22 mouse cellular contexts compared by ENCODE assay signal in the genomic region with DNA sequence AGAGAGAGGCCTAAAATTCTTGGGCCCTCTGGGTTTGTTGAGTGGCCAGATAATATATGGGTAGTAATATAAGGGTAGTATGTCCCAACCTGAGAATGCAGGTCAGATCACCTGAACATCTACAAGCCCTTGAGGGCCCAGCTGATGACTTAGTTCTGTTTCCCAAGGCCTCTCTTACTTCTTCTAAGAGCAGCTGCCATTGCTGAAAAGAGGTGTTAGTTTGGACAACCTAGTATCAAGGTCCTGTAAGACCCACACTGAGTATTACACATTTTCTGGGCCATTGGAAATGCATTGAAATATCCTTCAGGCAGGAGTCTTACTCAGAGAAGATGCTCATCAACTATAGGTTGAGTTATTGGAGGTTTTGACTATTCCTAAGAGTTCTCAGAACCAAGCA. TPM values are rescaled to one million over a fixed set of nuclear protein-coding genes. Genes with fewer than 3 reads are reported as not detected.
DNase-seq lines count a peak whose midpoint lies in the region; ATAC-seq and TF ChIP-seq lines count a peak whose summit lies in the region.
"Had no signal": no experiment of that assay in that cellular context is flagged by ENCODE, and none has a peak within 500 bp of the region (broad histone marks: within the 10 kb centered on the region; RNA-seq: fewer than 3 reads in every experiment).

No protein-coding gene starts in this region.

- ATAC-seq in kidney, embryonic 14.5 days (ENCODE audit: low FRiP score, low TSS enrichment), result no peak
- no peak for ATAC-seq in intestine, embryonic 15.5 days
- ATAC-seq in liver, embryonic 14.5 days (ENCODE audit: insufficient read depth), result no peak
- no peak for ATAC-seq in megakaryocyte, adult 5-6 weeks (ENCODE audit: poor library complexity, severe bottlenecking)
- ATAC-seq: hindbrain, postnatal 0 days had no signal

- no peaks in the 10 kb centered on the region for H3K27me3 ChIP-seq in kidney, adult 2 months (replicated peaks; ENCODE audit: control insufficient read depth, insufficient read depth, low read length)
- no peaks in the 10 kb centered on the region for H3K27me3 ChIP-seq in kidney, embryonic 14.5 days (ENCODE audit: control insufficient read depth, insufficient read depth, low read length)
- no peaks in the 10 kb centered on the region for H3K27me3 ChIP-seq in intestine, embryonic 15.5 days (replicated peaks)
- no peaks in the 10 kb centered on the region for H3K27me3 ChIP-seq in liver, embryonic 14.5 days (ENCODE audit: control insufficient read depth, insufficient read depth, low read length)
- H3K27me3 ChIP-seq in forebrain, embryonic 10.5 days (ENCODE audit: poor library complexity, severe bottlenecking), result no peaks in the 10 kb centered on the region
- H3K27me3 ChIP-seq: forebrain, embryonic 12.5 days; heart, embryonic 15.5 days had no signal

- DNase-seq in kidney, adult 2 months, result no peak
- peak; percentile 29 for DNase-seq in A20 (ENCODE audit: low read depth, low spot score)
- DNase-seq in liver, embryonic 14.5 days (ENCODE audit: low read depth in 3 of 3, low spot score in 3 of 3), result no peak
- no peak for DNase-seq in embryo, embryonic 10 days (ENCODE audit: low spot score)
- no peak for DNase-seq in forebrain, embryonic 10.5 days (ENCODE audit: extremely low spot score, low spot score)
- DNase-seq: cerebellum, adult 8-10 months; gastrocnemius, postnatal 36 days; heart, postnatal 4 days; lung, postnatal 4 days; right cerebral cortex, adult 18-20 months had no signal

- H3K9ac ChIP-seq in kidney, embryonic 14.5 days (ENCODE audit: low read depth, low read length), result no peak overlapping the region
- no peak overlapping the region for H3K9ac ChIP-seq in intestine, embryonic 15.5 days
- no peak overlapping the region for H3K9ac ChIP-seq in liver, embryonic 14.5 days (replicated peaks)
- H3K9ac ChIP-seq: forebrain, embryonic 12.5 days; heart, embryonic 15.5 days had no signal

- TF ChIP-seq POLR2A in kidney, adult 2 months (IDR thresholded peaks at IDR 0.05; ENCODE audit: low read depth, low read length), result no peak

- H3K4me2 ChIP-seq in kidney, embryonic 14.5 days (replicated peaks; ENCODE audit: low read depth, low read length), result no peak overlapping the region
- H3K4me2 ChIP-seq in intestine, embryonic 15.5 days (replicated peaks), result 0 out of 2 replicates have a peak overlapping the region, but pooled peaks have one; percentile 12
- H3K4me2 ChIP-seq in liver, embryonic 14.5 days (ENCODE audit: low read depth), result no peak overlapping the region
- H3K4me2 ChIP-seq: forebrain, embryonic 12.5 days; heart, embryonic 15.5 days had no signal

- no peak overlapping the region for H3K4me3 ChIP-seq in kidney, adult 2 months (ENCODE audit: insufficient read depth, low read depth, low read length)
- no peak overlapping the region for H3K4me3 ChIP-seq in kidney, embryonic 14.5 days (ENCODE audit: low read length)
- H3K4me3 ChIP-seq in intestine, embryonic 15.5 days (replicated peaks), result no peak overlapping the region
- H3K4me3 ChIP-seq in liver, embryonic 14.5 days (ENCODE audit: insufficient read depth in 1 of 2, low read depth in 2 of 2, low read length in 2 of 2), result no peak overlapping the region
- no peak overlapping the region for H3K4me3 ChIP-seq in forebrain, embryonic 10.5 days
- H3K4me3 ChIP-seq: forebrain, embryonic 12.5 days; heart, embryonic 15.5 days; left cerebral cortex, adult 2 months had no signal

- H3K9me3 ChIP-seq in kidney, embryonic 14.5 days (ENCODE audit: control insufficient read depth, low read length), result no peaks in the 10 kb centered on the region
- no peaks in the 10 kb centered on the region for H3K9me3 ChIP-seq in intestine, embryonic 15.5 days
- no peaks in the 10 kb centered on the region for H3K9me3 ChIP-seq in liver, embryonic 14.5 days (ENCODE audit: control insufficient read depth, low read length)
- H3K9me3 ChIP-seq in forebrain, embryonic 10.5 days, result no peaks in the 10 kb centered on the region
- H3K9me3 ChIP-seq: forebrain, embryonic 12.5 days; heart, embryonic 15.5 days had no signal

- TF ChIP-seq CTCF in kidney, adult 2 months (conservative IDR thresholded peaks at IDR 0.05; ENCODE audit: insufficient read depth, insufficient read length, low read depth, low read length), result no peak
- TF ChIP-seq CTCF in liver, embryonic 14.5 days (IDR thresholded peaks at IDR 0.05; ENCODE audit: low read depth), result no peak

- no peak for TF ChIP-seq EP300 in liver, embryonic 14.5 days (IDR thresholded peaks at IDR 0.05; ENCODE audit: low read depth)

- H3K27ac ChIP-seq in kidney, adult 2 months (ENCODE audit: insufficient read depth, low read depth, low read length), result peak overlapping the region; percentile 85
- no peak overlapping the region for H3K27ac ChIP-seq in kidney, embryonic 14.5 days (ENCODE audit: low read depth, low read length)
- peak overlapping the region; percentile 68 for H3K27ac ChIP-seq in intestine, embryonic 15.5 days
- H3K27ac ChIP-seq in liver, embryonic 14.5 days, result peak overlapping the region; percentile 26; the same call in 1 of the 2 replicates
- H3K27ac ChIP-seq in forebrain, embryonic 10.5 days, result no peak overlapping the region
- H3K27ac ChIP-seq: heart, embryonic 15.5 days; hindbrain, postnatal 0 days; left cerebral cortex, adult 2 months had no signal

- peaks cover 45% of the 10 kb centered on the region for H3K4me1 ChIP-seq in kidney, adult 2 months (ENCODE audit: control insufficient read depth, insufficient read depth, low read length)
- peaks cover 32% of the 10 kb centered on the region for H3K4me1 ChIP-seq in kidney, embryonic 14.5 days (ENCODE audit: control insufficient read depth, insufficient read depth, low read length)
- peaks cover 52% of the 10 kb centered on the region for H3K4me1 ChIP-seq in intestine, embryonic 15.5 days (replicated peaks)
- H3K4me1 ChIP-seq in liver, embryonic 14.5 days (replicated peaks; ENCODE audit: control insufficient read depth in 2 of 2, insufficient read depth in 2 of 2, low read length in 1 of 2), result peaks cover 26 to 31% of the 10 kb centered on the region in 2 experiments
- H3K4me1 ChIP-seq in forebrain, embryonic 10.5 days, result peaks cover 55% of the 10 kb centered on the region

- peaks cover 3% of the 10 kb centered on the region for H3K36me3 ChIP-seq in kidney, adult 2 months (ENCODE audit: control insufficient read depth, insufficient read depth, low read length)
- peaks cover 38% of the 10 kb centered on the region for H3K36me3 ChIP-seq in kidney, embryonic 14.5 days (ENCODE audit: control insufficient read depth, insufficient read depth, low read length)
- peaks cover 22% of the 10 kb centered on the region for H3K36me3 ChIP-seq in intestine, embryonic 15.5 days
- peaks cover 21% of the 10 kb centered on the region for H3K36me3 ChIP-seq in liver, embryonic 14.5 days (replicated peaks; ENCODE audit: control insufficient read depth, insufficient read depth, low read depth)
- peaks cover 50% of the 10 kb centered on the region for H3K36me3 ChIP-seq in forebrain, embryonic 10.5 days (replicated peaks)

RNA-seq across cellular contexts. Expression of a gene that starts 2.9 kb away (rescaled TPM):
- polyA plus RNA-seq in kidney, adult 2 months (2012; rRNA removed), result 323 and 342 TPM in 2 replicates
- polyA plus RNA-seq in kidney, embryonic 14.5 days (2014; fragmentation: Nextera tagmentation; extraction: Ambion mirVana), result 558 and 716 TPM in 2 replicates
- polyA plus RNA-seq in intestine, embryonic 15.5 days (2015; fragmentation: Nextera tagmentation; extraction: Ambion mirVana), result 992 and 1,107 TPM in 2 replicates
- 144 and 214 TPM in 2 replicates for polyA plus RNA-seq in liver, embryonic 14.5 days (2012; rRNA removed)
- polyA plus RNA-seq in liver, embryonic 14.5 days (2014; fragmentation: Nextera tagmentation; extraction: Ambion mirVana), result 497 and 525 TPM in 2 replicates
- total RNA-seq in megakaryocyte, adult 5-6 weeks (2015), result 301 and 325 TPM in 2 replicates
- 587 and 590 TPM in 2 replicates for total RNA-seq in megakaryocyte, adult 5-6 weeks (2017)
- 485 and 533 TPM in 2 replicates for polyA plus RNA-seq in forebrain, embryonic 10.5 days (2016; fragmentation: Nextera tagmentation; extraction: Ambion mirVana)

RNA-seq across cellular contexts. Expression of a gene that starts 5.5 kb away (rescaled TPM):
- 543 and 613 TPM in 2 replicates for polyA plus RNA-seq in kidney, adult 2 months (2012; rRNA removed)
- polyA plus RNA-seq in kidney, embryonic 14.5 days (2014; fragmentation: Nextera tagmentation; extraction: Ambion mirVana), result 454 and 612 TPM in 2 replicates
- polyA plus RNA-seq in intestine, embryonic 15.5 days (2015; fragmentation: Nextera tagmentation; extraction: Ambion mirVana), result 559 and 611 TPM in 2 replicates
- 172 and 176 TPM in 2 replicates for polyA plus RNA-seq in liver, embryonic 14.5 days (2012; rRNA removed)
- 191 and 204 TPM in 2 replicates for polyA plus RNA-seq in liver, embryonic 14.5 days (2014; fragmentation: Nextera tagmentation; extraction: Ambion mirVana)
- 506 and 521 TPM in 2 replicates for total RNA-seq in megakaryocyte, adult 5-6 weeks (2015)
- 226 and 275 TPM in 2 replicates for total RNA-seq in megakaryocyte, adult 5-6 weeks (2017)
- 744 and 753 TPM in 2 replicates for polyA plus RNA-seq in forebrain, embryonic 10.5 days (2016; fragmentation: Nextera tagmentation; extraction: Ambion mirVana)

RNA-seq across cellular contexts. Expression of a gene that starts 22.2 kb away (rescaled TPM):
- 18.8 and 29.0 TPM in 2 replicates for polyA plus RNA-seq in kidney, adult 2 months (2012; rRNA removed)
- 594 and 799 TPM in 2 replicates for polyA plus RNA-seq in kidney, embryonic 14.5 days (2014; fragmentation: Nextera tagmentation; extraction: Ambion mirVana)
- polyA plus RNA-seq in intestine, embryonic 15.5 days (2015; fragmentation: Nextera tagmentation; extraction: Ambion mirVana), result 406 and 459 TPM in 2 replicates
- polyA plus RNA-seq in liver, embryonic 14.5 days (2012; rRNA removed), result 46.3 and 110 TPM in 2 replicates
- polyA plus RNA-seq in liver, embryonic 14.5 days (2014; fragmentation: Nextera tagmentation; extraction: Ambion mirVana), result 347 and 349 TPM in 2 replicates
- 143 and 149 TPM in 2 replicates for total RNA-seq in megakaryocyte, adult 5-6 weeks (2015)
- 171 and 196 TPM in 2 replicates for total RNA-seq in megakaryocyte, adult 5-6 weeks (2017)
- 618 and 646 TPM in 2 replicates for polyA plus RNA-seq in forebrain, embryonic 10.5 days (2016; fragmentation: Nextera tagmentation; extraction: Ambion mirVana)

RNA-seq across cellular contexts. Expression of a gene that starts 22.3 kb away (rescaled TPM):
- polyA plus RNA-seq in kidney, adult 2 months (2012; rRNA removed), result 137 and 143 TPM in 2 replicates
- 212 and 242 TPM in 2 replicates for polyA plus RNA-seq in kidney, embryonic 14.5 days (2014; fragmentation: Nextera tagmentation; extraction: Ambion mirVana)
- polyA plus RNA-seq in intestine, embryonic 15.5 days (2015; fragmentation: Nextera tagmentation; extraction: Ambion mirVana), result 178 and 194 TPM in 2 replicates
- 44.7 and 60.4 TPM in 2 replicates for polyA plus RNA-seq in liver, embryonic 14.5 days (2012; rRNA removed)
- polyA plus RNA-seq in liver, embryonic 14.5 days (2014; fragmentation: Nextera tagmentation; extraction: Ambion mirVana), result 93.5 and 98.7 TPM in 2 replicates
- 79.9 and 90.6 TPM in 2 replicates for total RNA-seq in megakaryocyte, adult 5-6 weeks (2015)
- total RNA-seq in megakaryocyte, adult 5-6 weeks (2017), result 30.0 and 32.3 TPM in 2 replicates
- 218 and 228 TPM in 2 replicates for polyA plus RNA-seq in forebrain, embryonic 10.5 days (2016; fragmentation: Nextera tagmentation; extraction: Ambion mirVana)

RNA-seq across cellular contexts. Expression of a gene that starts 25.0 kb away (rescaled TPM):
- polyA plus RNA-seq in kidney, adult 2 months (2012; rRNA removed), result 9.5 TPM in 1 of 2 replicates, not detected in the other
- polyA plus RNA-seq in kidney, embryonic 14.5 days (2014; fragmentation: Nextera tagmentation; extraction: Ambion mirVana), result 0.58 and 0.89 TPM in 2 replicates
- polyA plus RNA-seq in intestine, embryonic 15.5 days (2015; fragmentation: Nextera tagmentation; extraction: Ambion mirVana), result not detected in 2 replicates
- not detected in 2 replicates for polyA plus RNA-seq in liver, embryonic 14.5 days (2012; rRNA removed)
- not detected in 2 replicates for polyA plus RNA-seq in liver, embryonic 14.5 days (2014; fragmentation: Nextera tagmentation; extraction: Ambion mirVana)
- total RNA-seq in megakaryocyte, adult 5-6 weeks (2015), result not detected in 2 replicates
- not detected in 2 replicates for total RNA-seq in megakaryocyte, adult 5-6 weeks (2017)
- not detected in 2 replicates for polyA plus RNA-seq in forebrain, embryonic 10.5 days (2016; fragmentation: Nextera tagmentation; extraction: Ambion mirVana)
- total RNA-seq: hindbrain, postnatal 0 days; layer of hippocampus, postnatal 10 days; left cerebral cortex, adult 2 months; left cerebral cortex, postnatal 36 days; midbrain, postnatal 0 days had no signal
- polyA plus RNA-seq: forebrain, embryonic 12.5 days; hindbrain, postnatal 0 days; midbrain, postnatal 0 days; neural tube, embryonic 14.5 days; urinary bladder, adult 2 months had no signal

Comparison
In these comparisons a context has a peak if more than half of its experiments do, and no peak if none do; other contexts are left out.
1. H3K27ac ChIP-seq: peak in kidney, adult 2 months (single experiment), intestine, embryonic 15.5 days (single experiment) and liver, embryonic 14.5 days (single experiment); none in kidney, embryonic 14.5 days (single experiment) and forebrain, embryonic 10.5 days (single experiment).